Mouse (Mus musculus) cerebellum, postnatal 36 days (tissue): ENCODE results near the gene Mrps34.
A peak's percentile ranks its signal among the peaks of the same experiment; 100 is the strongest.
"Not testable (repeated sequence)": the region's sequence is repeated elsewhere in the genome, so short reads cannot be mapped to it uniquely, and the experiment has no call there.

ENCODE experiments used
- DNase-seq, 2 experiments: peaks; one replicate each; pipeline ENCODE4 v3.0.0; 2021 to 2022; ENCODE audit warnings: mixed read lengths in 2 of 2

The Mrps34 gene

DNA sequence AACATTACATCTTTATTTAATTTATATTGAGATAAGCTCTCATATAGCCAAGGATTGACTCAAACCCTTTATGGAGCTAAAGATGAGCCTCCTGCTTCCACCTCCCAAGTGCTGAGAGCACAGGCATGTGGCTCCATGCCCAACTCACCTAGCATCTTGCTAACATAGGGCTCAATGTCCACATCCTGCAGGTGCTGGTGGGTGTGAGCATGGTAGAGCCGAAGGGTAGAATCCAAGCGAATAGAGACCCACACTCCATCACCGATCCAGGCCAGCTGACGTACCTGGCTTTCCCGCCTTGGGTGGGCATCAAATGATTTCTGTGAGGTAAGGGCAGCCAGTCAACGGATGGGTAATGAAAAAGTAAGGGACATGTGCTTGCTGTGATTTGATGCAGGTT lies 5.1 kb downstream of the Mrps34 start:
- no peak for DNase-seq

DNA sequence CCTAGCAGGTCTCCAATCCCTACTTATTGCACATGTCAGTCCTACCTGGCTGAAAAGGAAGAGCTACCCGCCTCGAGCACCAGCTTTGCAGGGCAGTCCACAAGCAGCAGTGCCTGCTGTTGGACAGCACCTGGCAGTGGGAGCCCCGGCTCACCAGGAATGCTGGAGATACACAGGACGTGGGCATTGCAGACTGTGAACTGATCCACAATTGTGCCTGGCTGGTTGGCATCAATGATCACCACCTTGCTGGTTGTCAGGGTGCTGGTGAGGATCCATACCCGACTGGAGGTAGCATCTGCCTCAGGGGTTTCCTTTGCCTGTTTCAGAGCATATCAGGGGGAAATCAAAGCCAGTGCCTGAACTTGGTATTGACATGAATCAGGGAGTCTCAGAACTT lies 7.2 kb downstream of the Mrps34 start:
- DNase-seq = no peak

DNA sequence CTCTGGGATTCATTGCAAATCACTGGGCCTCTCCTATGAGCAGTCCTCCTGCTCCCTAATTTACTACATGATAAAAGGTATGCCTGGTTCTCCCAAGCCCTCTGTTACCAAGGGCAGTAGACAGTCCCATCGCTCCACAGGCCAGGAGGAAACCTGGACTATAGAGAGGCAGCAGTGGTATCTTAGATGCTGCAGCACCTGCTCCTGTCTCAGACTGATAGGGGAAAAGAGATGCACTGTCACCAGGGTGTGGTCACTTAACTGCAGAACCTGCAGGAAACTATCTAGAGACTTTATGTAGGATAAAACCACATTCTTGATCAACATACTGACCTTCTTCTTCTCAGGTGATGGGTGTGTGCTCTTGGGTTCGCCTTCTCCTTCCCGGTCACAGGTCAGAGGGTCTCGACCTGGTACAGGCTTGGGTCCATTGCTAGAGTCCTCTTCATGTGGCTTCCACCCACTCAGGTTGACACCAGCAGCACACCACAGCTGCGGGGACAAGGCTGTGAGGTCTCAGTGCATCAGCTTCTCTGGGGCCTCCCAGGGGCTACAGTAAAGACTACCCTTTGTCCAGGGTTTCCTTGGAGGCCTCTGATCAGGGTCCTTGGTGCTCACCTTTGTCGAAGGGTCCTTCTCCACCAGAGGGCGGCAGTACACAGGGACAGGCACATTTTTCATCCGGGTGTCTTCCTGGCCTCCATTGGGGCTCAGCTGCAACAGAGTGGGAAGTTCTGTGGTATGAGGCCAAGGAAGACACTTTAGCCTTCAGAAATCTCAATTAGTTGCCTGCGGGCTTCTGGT lies 8.0 kb downstream of the Mrps34 start:
- DNase-seq = no peak

DNA sequence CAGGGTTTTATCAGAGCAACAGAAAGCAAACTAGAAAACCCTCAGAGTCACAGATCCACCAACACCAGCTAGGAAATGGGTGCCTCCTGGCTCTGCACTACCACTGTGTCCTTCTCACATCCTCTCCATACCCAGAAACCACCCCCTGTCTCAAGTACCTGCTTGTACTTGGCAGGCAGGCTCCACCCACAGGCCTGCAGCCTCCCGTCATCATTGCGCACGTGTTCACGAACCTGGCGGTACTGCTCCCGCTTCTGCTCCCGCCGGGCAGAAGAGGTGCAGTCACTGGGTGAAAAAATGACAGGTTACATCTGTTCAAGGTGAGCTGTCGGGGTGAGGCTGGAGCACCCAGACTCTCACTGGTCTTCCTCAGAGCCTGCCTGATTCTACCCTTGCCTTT lies 8.9 kb downstream of the Mrps34 start:
- no peak for DNase-seq

DNA sequence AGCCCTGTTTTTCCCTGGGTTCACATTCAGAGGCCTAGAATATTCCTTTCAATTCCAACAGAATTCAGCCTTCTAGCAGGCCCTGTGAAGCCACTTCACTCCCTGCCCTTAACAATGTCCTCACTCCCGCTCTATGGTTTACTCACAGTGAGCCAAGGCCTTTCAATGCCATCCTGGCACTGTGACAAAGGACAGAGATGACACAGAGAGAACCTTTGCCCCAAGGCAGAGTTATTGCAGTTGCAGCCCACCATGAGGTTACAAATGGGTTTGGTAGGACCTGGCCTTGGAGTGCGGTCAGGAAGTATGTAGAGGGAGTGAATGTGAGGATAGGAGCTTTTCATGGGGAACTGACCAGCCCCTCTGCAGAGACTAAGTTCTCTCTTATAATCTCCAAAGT lies 12.7 kb downstream of the Mrps34 start:
- no peak for DNase-seq

DNA sequence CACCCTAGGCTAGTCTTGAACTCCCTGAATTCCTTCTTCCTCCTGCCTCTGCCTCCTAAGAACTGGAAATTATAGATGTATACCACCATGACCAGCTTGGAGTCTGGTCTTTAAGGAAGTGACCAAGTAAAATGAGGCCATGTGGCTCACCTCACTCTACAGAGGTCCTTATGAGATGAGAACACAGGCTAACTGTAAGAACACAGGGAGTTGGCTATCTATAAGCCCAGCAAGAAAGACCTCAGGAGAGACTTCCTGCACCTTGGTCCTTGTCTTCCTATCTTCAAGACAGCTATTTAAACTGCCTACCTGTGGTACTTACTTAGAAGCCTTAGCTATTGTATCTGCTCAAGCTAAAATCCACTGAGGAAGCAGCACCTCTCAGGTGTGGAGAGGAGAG lies 19.1 kb downstream of the Mrps34 start:
- no peak for DNase-seq

DNA sequence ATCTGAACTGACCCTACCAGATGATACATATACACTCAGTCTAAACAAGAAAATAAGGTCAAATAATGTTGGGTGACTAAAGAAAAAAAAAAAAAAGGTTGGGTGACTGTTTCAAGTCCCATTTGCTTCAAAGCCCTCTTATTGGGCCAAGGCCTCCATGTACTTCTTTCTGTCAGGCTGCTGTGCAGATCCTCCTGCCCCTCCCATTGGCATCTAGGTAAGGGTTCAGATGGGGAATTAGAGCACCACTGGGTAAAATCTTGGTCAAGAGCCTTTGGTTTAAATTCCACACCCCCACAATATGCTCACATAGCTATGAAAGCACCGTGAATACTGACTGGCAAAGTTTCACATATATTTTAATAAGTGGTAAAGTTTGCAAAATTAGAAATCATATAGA lies 28.3 kb downstream of the Mrps34 start:
- no peak for DNase-seq

DNA sequence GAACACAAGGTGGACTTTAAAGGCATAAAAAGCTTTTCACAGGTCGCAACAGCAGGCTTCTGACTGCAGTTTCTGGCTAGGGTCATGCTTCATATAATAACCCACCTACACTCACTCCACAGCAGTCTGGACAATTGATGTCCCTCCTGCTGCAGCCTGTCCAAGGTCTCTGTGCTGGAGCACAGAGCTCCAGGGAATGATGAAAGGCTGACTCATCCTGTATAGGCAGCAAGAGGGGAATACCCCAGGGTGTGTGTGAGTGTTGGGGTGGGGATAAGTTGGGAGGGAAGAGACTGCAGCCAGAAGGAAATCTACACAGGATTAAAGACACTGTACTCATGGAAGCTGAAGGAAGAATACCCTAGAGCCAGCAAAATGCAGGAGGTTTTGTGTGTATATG lies 34.6 kb downstream of the Mrps34 start:
- no peak for DNase-seq

DNA sequence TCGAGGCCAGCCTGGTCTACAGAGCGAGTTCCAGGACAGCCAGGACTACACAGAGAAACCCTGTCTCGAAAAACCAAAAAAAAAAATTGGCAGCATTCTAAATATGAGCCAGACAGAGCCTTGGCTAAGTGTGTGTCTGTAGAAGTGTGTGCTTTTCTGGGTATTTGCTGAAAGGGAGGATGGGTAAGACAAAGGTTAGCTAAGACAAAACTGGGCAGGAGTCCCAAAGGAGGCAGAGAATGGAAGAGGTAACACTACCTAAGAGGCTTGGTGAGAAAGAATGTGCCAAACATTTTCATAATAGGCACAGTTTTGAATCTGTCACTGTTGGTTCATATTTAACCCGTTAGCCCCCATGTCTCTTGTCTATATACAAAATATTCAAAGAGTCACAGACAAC lies 37.5 kb downstream of the Mrps34 start:
- DNase-seq = no peak

DNA sequence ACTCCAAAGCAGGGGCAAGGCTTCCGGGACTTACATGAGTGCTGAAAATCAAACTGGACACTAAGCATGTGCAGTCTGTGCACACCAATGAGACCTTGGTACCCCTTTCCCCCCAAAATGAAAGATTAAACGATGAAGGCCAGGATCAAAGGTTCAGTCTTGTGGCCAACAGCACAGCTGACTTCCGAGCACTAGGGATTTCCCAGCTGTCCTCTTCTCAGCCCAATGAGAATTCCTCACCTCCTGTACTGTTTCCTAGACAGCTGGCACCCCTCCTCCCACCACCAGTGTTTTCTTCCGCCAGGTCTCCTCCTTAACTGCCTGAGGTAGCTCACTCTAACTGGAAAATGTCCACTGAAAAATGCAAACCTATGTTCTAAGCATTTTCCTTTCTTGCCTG lies 38.2 kb downstream of the Mrps34 start:
- DNase-seq = no peak

DNA sequence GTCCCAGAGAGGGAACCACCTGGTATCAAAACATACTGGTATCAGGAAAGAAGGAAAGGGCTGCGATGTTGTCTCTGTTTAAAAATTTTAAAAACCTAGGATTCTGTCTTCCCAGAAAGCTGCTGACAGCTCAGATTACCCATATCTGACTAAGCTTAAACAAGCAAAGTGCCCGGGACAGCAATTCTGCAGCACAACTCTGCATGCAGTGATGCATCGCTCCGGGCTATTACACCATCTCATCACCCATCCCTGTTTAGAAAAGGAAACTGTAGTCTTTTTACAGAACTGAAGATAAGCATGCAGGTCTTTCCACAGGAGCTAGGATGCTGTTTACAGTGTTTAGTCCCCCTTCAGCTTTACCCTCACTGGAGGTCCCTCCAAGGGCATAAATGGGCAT lies 40.0 kb downstream of the Mrps34 start:
- no peak for DNase-seq

DNA sequence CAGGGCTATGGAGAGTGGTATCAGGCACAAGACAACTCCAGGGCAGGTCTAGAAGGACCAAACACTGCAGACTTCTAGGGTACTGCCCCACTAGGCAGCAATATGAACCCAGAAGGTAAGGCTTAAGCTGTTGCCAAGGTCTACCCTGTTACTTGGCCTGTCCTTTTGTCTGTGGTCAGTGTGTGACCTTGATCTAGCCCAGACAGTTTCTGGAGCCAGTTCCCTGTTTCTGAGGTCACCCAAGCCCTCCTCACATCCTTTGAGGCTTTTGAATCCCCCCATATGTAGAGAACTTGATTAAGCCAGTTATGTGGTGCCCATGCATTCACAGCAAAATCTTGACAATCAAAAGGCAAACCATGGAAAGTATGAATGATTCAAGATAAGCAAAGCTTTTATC lies 40.8 kb downstream of the Mrps34 start:
- DNase-seq = no peak

DNA sequence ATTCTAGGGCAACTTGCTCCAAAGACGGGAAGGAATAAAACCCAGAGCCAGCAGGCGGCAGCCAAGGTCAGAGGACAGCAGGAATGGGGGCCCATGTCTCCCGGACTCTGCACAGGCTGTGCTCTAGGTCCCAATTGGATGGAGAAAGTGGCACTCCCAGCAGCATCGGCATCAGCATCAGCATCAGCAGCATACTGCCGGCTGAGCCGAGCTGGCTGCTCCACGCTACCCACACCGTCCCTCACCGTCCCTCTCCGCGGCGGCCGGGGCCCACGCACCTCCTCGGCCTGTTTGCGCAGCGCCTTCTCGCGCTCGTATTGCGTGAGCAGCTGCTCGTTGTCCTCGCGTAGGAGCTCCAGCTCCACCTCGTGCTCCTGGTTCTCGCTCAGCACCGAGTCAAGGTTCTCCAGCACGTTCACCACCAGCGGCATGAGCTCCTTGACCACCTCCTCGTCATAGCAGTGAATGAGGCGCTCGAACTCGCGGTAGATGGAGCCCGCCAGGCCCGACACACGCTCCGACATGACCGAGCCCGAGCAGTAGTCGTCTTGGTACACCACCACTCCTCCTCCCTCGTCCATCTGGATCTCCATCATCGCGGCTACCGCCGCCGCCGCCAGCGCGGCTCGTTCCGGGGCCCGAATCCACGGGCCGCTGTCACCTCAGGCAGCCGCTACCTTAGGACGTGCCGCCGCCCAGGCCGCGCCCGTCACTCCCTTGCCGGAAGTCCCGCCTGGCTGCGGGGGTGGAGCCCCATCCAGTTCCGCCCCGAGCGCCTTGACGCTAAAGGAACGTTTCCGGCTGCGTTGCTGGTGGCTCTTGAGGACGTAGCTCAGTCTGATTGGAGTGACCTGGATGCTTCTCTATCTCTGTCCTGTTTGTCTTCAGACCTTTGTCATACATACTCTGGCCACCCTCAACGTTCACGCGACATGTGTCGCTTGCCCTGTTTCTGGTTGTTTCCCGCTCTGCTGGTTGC lies 41.6 kb downstream of the Mrps34 start, which contains the start of gene Mapk8ip3:
Mapk8ip3 (minus strand) TSS at position 719 of the 979 bp plus-strand sequence.
- DNase-seq = peak; percentile 94 to 96

DNA sequence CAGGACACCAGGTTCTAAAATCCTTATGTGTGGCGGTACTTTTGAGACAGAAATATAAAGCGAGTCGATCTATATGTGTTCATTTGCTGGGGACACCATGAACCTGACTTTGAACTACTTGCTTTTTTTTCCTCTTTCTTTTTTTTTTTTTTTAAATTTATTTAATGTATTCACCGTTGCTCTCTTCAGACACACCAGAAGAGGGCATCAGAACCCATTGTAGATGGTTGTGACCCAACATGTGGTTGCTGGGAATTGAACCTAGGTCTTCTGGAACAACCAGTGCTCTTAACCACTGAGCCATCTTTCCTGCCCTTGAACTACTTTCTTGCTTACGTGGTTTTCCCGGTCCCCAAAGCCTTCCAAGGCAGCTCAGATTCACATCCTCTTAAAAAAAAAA lies 42.4 kb downstream of the Mrps34 start:
- no peak for DNase-seq

DNA sequence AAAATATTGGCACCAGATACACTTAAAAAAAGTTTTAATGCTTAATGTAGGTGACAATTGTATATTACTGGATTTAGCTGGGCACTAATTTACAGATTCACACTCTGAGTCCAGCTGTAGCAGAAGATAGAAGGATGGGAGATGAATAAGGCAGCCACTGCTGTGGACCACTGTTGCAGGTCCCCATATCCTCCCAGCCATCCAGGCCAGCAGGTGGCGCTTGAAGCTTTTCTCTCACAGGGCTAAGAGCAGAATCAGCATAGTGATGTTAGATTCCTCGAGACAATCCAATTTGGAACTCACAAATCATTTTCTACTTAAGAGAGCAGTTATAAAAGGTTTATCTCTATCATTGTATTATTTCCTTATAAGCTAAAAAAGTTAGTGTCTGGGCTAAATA lies 47.5 kb downstream of the Mrps34 start:
- peak; percentile 47 to 52 for DNase-seq

DNA sequence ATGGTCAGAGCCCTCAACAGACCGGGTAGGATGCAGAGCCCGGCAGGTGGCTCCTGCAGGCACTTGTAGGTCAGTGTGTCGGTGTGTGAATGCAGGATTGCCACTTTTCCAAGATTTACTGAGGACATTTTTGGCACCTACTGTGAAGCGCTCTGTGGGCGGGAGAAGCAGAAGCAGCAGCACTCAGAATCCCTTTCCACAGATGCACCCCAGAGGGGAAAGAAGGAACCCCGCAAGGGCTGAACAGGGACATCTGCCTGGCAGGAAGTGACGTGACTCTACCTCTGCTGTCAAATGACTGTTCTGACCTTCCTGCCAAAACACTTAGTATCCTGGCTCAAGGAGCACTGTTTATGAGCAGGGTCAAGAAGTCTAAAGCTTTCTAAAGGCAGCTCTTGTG lies 48.1 kb downstream of the Mrps34 start:
- no peak for DNase-seq

DNA sequence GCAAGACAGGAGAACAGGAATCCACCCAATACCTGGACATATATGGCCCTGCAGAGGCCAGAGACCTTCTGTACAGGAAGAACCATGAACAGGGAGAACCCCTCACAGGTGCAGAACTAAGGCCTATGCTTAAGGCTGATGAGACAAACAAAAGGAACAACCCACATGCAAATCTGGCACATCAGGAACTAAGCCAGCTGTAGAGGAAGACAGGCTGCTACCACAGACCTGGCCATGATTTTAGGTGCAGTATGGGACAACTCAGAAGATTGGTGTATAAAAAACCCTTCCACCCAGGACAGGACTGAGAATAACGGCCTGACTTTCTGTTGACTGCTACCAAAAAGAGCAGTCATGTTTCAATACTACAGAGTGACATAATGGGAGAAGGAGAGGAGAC lies 48.7 kb downstream of the Mrps34 start:
- not testable (repeated sequence) for DNase-seq
